Mouse (Mus musculus): ENCODE results near the gene Fmn2. TPM values are rescaled to one million over a fixed set of nuclear protein-coding genes. Genes with fewer than 3 reads are reported as not detected.
A peak's percentile ranks its signal among the peaks of the same experiment; 100 is the strongest.

The Fmn2 gene
- polyA plus RNA-seq, 1 experiment: 0.22 TPM

DNA sequence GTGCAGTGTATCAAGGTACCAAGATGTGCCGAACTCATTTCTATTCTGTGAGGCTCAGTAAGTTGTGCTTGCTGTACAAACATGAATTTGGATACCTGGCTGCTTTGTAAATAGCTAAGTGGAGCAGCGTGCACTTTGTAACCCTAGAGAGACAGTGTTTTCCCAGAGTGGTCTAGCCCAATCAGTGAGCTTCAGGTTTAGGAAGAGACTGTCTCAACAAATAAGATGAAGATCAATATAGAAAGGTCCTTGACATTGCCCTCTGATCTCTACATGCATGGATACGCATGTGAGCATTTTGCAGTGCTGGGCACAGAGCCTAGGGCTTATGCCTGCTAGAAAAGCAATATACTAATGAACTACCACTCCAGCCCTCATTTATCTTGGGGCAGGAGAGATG is 67.0 kb downstream of the Fmn2 start:
- no peak overlapping the region for H3K4me3 ChIP-seq (ENCODE audit: control insufficient read depth, insufficient read depth, low read length)
- H3K27me3 ChIP-seq (ENCODE audit: control insufficient read depth, insufficient read depth, low read length): no peaks in the 10 kb centered on the region
- no peak overlapping the region for H3K27ac ChIP-seq (ENCODE audit: control insufficient read depth, insufficient read depth, low read length)
- TF ChIP-seq POLR2A (IDR thresholded peaks at IDR 0.05; ENCODE audit: control insufficient read depth, extremely low read depth, insufficient read depth, low read length, poor library complexity): no peak
- TF ChIP-seq CTCF (IDR thresholded peaks at IDR 0.05; ENCODE audit: borderline replicate concordance, control insufficient read depth, extremely low read depth, insufficient read depth, low read length, poor library complexity): no peak
- 93% methylated on average over 3 of the region's 3 CpGs for WGBS
- H3K36me3 ChIP-seq (ENCODE audit: control insufficient read depth, insufficient read depth, low read length): no peaks in the 10 kb centered on the region
- no peak for DNase-seq
- no peaks in the 10 kb centered on the region for H3K4me1 ChIP-seq (replicated peaks; ENCODE audit: control insufficient read depth, insufficient read depth, low read length)

DNA sequence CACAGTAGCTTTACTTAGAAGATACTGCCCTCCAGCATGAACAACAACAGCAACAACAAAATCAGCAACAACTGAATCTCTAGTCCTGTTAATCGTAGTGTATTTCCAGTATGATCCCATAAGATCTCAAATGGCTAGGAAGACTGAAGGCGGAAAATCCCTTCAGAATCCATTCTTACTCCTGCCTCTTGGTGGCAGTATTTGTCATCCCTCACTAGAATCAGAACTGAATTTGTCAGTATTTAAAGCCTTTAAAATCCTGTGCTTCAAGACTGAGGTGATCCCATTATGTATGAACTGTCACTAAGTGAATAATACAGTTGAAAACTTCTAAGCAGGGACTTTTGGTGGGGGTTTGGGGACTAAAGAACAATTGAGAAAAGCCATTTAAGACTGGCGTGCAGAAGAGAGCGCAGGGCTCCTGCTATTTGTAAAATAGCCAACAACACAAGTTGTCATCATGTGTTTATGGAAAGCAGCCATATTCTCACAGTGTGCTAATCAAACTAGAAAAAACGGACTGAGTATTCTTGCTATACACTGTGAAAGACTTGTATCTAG is 90.9 kb downstream of the Fmn2 start:
- 84% methylated on average over 5 of the region's 5 CpGs for WGBS
- H3K4me1 ChIP-seq (replicated peaks; ENCODE audit: control insufficient read depth, insufficient read depth, low read length): no peaks in the 10 kb centered on the region
- no peaks in the 10 kb centered on the region for H3K27me3 ChIP-seq (ENCODE audit: control insufficient read depth, insufficient read depth, low read length)
- H3K36me3 ChIP-seq (ENCODE audit: control insufficient read depth, insufficient read depth, low read length): no peaks in the 10 kb centered on the region
- no peak for DNase-seq
- no peak overlapping the region for H3K4me3 ChIP-seq (ENCODE audit: control insufficient read depth, insufficient read depth, low read length)
- H3K27ac ChIP-seq (ENCODE audit: control insufficient read depth, insufficient read depth, low read length): no peak overlapping the region
- TF ChIP-seq POLR2A (IDR thresholded peaks at IDR 0.05; ENCODE audit: control insufficient read depth, extremely low read depth, insufficient read depth, low read length, poor library complexity) (no peak), CTCF (IDR thresholded peaks at IDR 0.05; ENCODE audit: borderline replicate concordance, control insufficient read depth, extremely low read depth, insufficient read depth, low read length, poor library complexity) (no peak)

DNA sequence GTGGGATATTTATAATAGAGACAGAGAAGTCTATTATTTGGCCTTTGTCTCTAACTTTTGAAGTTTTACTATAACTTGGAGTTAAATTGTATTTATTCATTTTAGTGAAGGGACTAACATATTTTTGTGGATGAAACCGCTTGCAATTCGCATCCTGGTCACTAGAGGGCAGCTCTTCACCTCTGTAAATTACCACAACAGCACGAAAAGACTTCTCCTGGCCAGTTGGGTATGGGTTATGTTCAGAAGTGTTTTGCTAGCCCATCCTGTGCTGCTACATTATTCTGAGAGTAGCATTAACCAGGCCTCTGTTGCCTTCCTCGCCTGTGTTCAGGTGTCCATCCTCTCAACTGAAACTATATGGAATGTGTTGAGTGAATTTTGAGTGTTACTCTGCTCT is 93.4 kb downstream of the Fmn2 start:
- Histone ChIP-seq H3K4me1 (replicated peaks; ENCODE audit: control insufficient read depth, insufficient read depth, low read length) (no peaks in the 10 kb centered on the region), H3K27me3 (ENCODE audit: control insufficient read depth, insufficient read depth, low read length) (no peaks in the 10 kb centered on the region), H3K27ac (ENCODE audit: control insufficient read depth, insufficient read depth, low read length) (no peak overlapping the region), H3K4me3 (ENCODE audit: control insufficient read depth, insufficient read depth, low read length) (no peak overlapping the region), H3K36me3 (ENCODE audit: control insufficient read depth, insufficient read depth, low read length) (no peaks in the 10 kb centered on the region)
- WGBS: 7% methylated on average over 4 of the region's 4 CpGs
- TF ChIP-seq POLR2A (IDR thresholded peaks at IDR 0.05; ENCODE audit: control insufficient read depth, extremely low read depth, insufficient read depth, low read length, poor library complexity): no peak
- TF ChIP-seq CTCF (IDR thresholded peaks at IDR 0.05; ENCODE audit: borderline replicate concordance, control insufficient read depth, extremely low read depth, insufficient read depth, low read length, poor library complexity): no peak
- DNase-seq: peak; percentile 26

DNA sequence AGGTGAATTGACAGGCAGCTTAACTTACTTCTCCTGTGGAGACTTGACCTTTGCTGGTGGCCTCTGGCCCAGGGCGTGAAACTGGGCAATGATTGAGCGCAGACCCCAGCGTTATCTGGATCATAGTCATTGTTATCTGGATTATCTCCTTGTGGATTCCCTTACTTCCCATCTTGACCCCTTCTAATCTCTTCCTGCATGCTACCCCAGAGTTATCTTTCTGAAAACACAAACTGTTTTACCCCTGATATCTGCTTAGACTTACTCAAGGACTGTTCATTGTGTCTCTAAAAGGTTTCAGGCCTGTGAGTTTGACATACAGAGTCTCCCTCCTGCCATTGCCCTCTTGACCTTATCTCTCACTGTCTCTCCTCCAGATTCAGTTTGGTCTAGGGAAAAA is 95.9 kb downstream of the Fmn2 start:
- no peak for DNase-seq
- H3K4me1 ChIP-seq (replicated peaks; ENCODE audit: control insufficient read depth, insufficient read depth, low read length): no peaks in the 10 kb centered on the region
- H3K27me3 ChIP-seq (ENCODE audit: control insufficient read depth, insufficient read depth, low read length): no peaks in the 10 kb centered on the region
- H3K4me3 ChIP-seq (ENCODE audit: control insufficient read depth, insufficient read depth, low read length): no peak overlapping the region
- WGBS: 95% methylated on average over 3 of the region's 3 CpGs
- no peaks in the 10 kb centered on the region for H3K36me3 ChIP-seq (ENCODE audit: control insufficient read depth, insufficient read depth, low read length)
- TF ChIP-seq CTCF (IDR thresholded peaks at IDR 0.05; ENCODE audit: borderline replicate concordance, control insufficient read depth, extremely low read depth, insufficient read depth, low read length, poor library complexity) (no peak), POLR2A (IDR thresholded peaks at IDR 0.05; ENCODE audit: control insufficient read depth, extremely low read depth, insufficient read depth, low read length, poor library complexity) (no peak)
- H3K27ac ChIP-seq (ENCODE audit: control insufficient read depth, insufficient read depth, low read length): no peak overlapping the region

DNA sequence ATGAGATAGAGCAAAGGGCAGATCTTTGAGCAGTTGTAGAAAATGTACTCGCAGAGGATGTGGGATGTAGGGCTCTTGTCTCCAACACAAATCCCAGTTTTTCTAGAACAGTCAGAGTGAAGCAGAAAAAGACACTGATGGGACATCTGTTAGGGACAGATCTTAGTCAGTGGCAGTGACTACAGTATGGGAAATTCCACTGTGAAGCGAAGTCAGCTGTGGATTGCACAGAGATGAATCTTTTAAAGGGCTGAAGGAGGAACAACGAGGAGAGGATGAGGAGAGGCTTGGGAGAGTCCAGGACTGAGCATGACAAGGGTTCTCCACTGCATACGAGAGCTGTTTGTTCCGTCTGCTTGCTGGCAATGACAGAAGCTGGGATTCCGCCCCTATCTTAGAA is 96.6 kb downstream of the Fmn2 start:
- no peak for DNase-seq
- H3K27me3 ChIP-seq (ENCODE audit: control insufficient read depth, insufficient read depth, low read length): no peaks in the 10 kb centered on the region
- TF ChIP-seq POLR2A (IDR thresholded peaks at IDR 0.05; ENCODE audit: control insufficient read depth, extremely low read depth, insufficient read depth, low read length, poor library complexity): no peak
- no peak for TF ChIP-seq CTCF (IDR thresholded peaks at IDR 0.05; ENCODE audit: borderline replicate concordance, control insufficient read depth, extremely low read depth, insufficient read depth, low read length, poor library complexity)
- H3K4me3 ChIP-seq (ENCODE audit: control insufficient read depth, insufficient read depth, low read length): no peak overlapping the region
- H3K36me3 ChIP-seq (ENCODE audit: control insufficient read depth, insufficient read depth, low read length): no peaks in the 10 kb centered on the region
- no peaks in the 10 kb centered on the region for H3K4me1 ChIP-seq (replicated peaks; ENCODE audit: control insufficient read depth, insufficient read depth, low read length)
- WGBS: 87% methylated on average over 6 of the region's 6 CpGs
- no peak overlapping the region for H3K27ac ChIP-seq (ENCODE audit: control insufficient read depth, insufficient read depth, low read length)

DNA sequence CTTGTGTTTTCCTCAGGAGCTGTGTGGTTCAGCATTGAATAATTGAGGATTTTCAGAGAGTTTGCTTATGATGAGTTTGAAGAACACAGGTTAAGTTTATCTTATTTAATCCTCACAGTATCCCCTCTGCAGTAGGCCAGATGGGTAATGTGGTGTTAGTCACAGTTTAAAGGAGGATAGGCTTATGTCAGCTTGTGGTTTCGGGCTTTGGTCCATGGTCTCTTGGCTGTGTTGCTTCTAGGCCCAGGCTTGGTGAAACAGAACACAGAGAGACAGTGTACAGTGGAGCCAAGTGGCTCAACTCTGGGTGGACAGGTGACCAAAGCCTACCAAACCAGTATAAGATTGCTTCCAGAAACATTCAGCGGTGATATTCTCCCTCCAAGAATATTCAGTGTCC is 98.4 kb downstream of the Fmn2 start:
- H3K27ac ChIP-seq (ENCODE audit: control insufficient read depth, insufficient read depth, low read length): no peak overlapping the region
- TF ChIP-seq POLR2A (IDR thresholded peaks at IDR 0.05; ENCODE audit: control insufficient read depth, extremely low read depth, insufficient read depth, low read length, poor library complexity): no peak
- 86% methylated on average over 2 of the region's 2 CpGs for WGBS
- no peak for DNase-seq
- no peaks in the 10 kb centered on the region for H3K4me1 ChIP-seq (replicated peaks; ENCODE audit: control insufficient read depth, insufficient read depth, low read length)
- no peaks in the 10 kb centered on the region for H3K36me3 ChIP-seq (ENCODE audit: control insufficient read depth, insufficient read depth, low read length)
- no peak overlapping the region for H3K4me3 ChIP-seq (ENCODE audit: control insufficient read depth, insufficient read depth, low read length)
- H3K27me3 ChIP-seq (ENCODE audit: control insufficient read depth, insufficient read depth, low read length): no peaks in the 10 kb centered on the region

DNA sequence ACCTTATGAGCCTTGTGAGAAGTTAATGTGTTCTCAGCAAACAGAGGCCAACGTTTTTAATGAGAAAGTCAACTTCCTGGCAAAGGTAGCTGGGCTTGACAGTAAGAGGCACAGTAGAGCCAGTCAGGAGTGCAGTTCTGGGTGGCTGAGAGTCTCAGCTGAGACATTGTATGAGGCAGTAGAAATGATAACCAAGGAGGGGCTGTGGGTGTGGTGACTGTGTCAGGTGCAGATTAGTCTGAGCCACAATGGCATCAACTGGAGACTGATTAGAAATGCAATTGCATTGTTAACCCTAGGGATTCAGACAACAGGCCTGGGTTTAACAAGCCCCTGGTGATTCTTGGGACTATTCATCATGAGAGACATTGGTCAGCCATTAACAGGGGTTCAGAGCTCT is 99.0 kb downstream of the Fmn2 start:
- TF ChIP-seq CTCF (IDR thresholded peaks at IDR 0.05; ENCODE audit: borderline replicate concordance, control insufficient read depth, extremely low read depth, insufficient read depth, low read length, poor library complexity) (no peak), POLR2A (IDR thresholded peaks at IDR 0.05; ENCODE audit: control insufficient read depth, extremely low read depth, insufficient read depth, low read length, poor library complexity) (no peak)
- H3K4me3 ChIP-seq (ENCODE audit: control insufficient read depth, insufficient read depth, low read length): no peak overlapping the region
- WGBS: 40% methylated on average over 1 of the region's 1 CpGs
- no peaks in the 10 kb centered on the region for H3K4me1 ChIP-seq (replicated peaks; ENCODE audit: control insufficient read depth, insufficient read depth, low read length)
- H3K36me3 ChIP-seq (ENCODE audit: control insufficient read depth, insufficient read depth, low read length): no peaks in the 10 kb centered on the region
- no peaks in the 10 kb centered on the region for H3K27me3 ChIP-seq (ENCODE audit: control insufficient read depth, insufficient read depth, low read length)
- H3K27ac ChIP-seq (ENCODE audit: control insufficient read depth, insufficient read depth, low read length): no peak overlapping the region
- no peak for DNase-seq

Measured in thymus, adult 2 months (tissue).